Mouse (Mus musculus) embryo, embryonic 9.5 days (tissue): ENCODE measurements around the gene Nek3.

Experiments
- DNase-seq: peaks from one replicate; pipeline ENCODE4 v3.0.0-alpha.2; 2017; ENCODE audit errors: extremely low spot score

Nek3 gene

DNA sequence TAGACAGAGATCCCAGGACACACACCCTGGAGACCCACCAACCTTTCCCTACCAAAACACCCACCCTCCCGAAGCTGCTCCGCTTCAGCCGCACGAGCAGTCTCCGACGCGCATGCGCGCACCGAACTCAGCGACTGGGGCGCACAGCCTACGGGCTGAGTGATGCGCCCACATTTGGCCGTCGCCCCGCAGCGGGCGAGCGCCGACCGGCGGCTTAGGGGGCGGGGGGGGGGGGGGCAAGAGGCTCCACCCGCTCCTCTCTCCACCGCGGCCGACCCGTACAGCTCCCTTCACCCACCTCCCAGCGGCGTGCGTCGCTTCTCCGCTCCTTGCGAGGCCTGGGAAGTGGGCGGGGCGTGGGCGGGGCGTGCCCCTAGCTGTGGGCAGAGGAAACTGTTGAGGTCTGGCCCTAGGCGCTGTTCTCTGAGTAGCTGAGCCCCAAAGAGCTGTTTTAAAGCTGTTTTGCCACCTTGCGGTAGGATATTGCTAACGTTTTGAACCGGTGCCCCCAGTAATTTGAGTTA, at the start of gene Nek3:
Gene Nek3, minus strand, starts transcription at position 356 of the 524 bp plus-strand sequence.
- DNase-seq = peak; percentile 97

DNA sequence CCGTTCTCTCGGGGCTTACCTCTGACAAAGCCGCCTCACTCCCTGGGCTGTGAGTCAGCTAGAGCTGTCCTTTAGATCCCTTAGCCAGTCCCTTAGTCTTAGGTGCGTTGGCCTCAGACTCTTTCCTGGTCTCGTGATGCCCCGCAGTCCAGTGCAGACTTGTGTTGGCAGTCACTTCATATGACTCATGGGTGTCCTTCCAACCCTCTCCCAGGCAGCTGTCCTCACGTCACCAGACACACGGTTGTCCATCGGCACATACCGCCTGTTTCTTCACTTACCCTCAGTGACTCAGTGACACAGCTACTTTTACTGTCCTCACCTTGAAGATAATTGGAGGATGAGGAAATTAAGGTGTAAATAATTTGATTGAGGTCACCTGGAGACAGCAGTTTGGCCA, 48.6 kb upstream of the Nek3 start:
- no peak for DNase-seq

DNA sequence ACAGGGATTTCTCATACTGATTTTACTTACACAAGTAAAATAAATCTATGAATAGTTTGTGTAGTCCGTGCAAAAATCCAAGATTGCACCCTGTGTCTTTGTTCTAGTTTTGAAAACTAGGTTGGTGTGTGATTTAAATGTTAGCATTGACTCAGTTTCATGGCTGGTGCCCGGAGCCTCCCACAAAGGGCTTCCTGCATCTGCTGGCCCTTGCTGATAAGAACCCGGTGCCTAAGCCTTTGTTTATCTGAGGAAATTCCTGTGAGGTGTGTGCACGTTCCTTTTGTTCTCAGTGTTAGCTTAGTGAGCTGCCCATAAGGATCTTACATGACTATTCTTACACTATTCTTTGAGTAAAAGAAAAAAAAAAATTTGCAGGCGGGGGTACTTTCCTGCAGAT, 42.8 kb upstream of the Nek3 start:
- DNase-seq = no peak

DNA sequence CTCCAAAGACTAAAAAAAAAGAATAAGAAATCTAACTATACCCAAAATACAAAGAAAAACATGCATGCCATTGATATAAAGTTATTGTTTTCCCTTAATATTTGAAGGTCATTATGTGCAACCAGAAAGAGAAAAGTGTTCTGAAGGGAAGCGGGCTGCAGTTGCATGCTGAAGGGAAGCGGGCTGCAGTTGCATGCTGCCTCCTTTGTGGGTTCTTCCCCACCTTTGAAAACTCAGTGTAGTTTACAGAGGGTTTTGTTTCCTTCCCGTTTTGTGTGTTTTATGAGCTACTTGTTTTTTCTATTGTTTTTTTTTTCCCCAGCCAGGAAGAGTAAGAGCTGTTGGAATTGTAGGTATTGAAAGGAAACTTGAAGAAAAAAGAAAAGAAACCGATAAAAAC, 41.3 kb upstream of the Nek3 start:
- no peak for DNase-seq

DNA sequence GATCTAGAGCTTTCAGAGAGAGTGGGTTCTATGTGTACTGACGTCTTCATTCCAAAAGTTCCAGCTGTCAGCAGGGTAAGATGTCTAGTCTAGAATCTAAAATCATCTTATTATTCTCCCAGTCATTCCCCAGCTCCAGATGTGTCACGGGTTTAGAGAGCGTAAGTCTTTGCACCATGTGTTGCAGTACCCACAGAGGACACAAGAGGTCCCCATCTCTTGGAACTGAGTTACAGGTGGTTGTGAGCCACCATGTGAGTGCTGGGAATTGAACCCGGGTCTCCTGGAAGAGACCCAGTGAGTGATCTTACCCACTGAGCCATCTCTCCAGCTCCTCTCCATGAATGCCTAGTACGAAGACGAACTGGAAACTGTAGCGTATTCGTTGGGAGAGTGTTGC, 33.2 kb upstream of the Nek3 start:
- DNase-seq = no peak

DNA sequence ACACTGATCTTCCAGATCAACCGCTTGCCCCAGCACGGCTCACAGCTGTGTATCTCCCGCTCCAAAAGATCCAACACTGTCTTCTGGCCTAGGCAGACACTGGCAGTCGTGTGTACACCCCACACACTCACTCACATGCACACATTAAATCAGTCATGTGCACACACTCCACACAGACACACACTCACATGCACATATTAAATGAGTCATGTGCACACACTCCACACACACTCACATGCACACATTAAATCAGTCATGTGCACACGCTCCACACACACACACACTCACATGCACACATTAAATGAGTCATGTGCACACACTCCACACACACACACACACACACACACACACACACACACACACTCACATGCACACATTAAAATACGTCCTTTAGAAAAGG, 31.7 kb upstream of the Nek3 start:
- DNase-seq = no peak

DNA sequence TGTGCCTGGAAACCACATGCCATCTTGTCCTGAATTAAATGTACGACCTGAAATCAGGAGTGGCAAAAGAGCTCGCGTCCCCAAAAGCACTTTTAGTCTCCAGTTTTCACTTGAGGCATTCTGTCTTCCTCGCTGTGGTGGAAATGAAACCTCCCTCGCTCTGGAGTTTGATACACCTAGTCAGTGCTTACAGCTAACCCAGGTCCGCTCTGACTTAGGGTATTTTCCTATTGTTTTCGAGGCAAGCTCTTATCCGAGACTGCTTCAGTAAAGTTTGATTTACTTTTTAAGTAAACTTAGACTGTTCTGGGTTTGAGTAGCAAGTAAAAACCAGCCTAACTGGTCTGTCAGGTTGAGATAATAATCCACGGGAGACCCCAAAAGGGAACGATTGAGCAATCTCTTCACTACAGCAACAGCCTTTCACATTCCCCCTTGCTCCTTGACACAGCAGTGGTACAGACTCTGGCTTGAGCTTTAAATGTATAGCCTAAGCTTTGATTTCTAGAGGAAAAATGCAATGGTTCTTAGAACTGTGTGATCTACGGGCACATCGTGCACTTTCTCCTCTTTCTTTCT, 27.3 kb upstream of the Nek3 start:
- no peak for DNase-seq

DNA sequence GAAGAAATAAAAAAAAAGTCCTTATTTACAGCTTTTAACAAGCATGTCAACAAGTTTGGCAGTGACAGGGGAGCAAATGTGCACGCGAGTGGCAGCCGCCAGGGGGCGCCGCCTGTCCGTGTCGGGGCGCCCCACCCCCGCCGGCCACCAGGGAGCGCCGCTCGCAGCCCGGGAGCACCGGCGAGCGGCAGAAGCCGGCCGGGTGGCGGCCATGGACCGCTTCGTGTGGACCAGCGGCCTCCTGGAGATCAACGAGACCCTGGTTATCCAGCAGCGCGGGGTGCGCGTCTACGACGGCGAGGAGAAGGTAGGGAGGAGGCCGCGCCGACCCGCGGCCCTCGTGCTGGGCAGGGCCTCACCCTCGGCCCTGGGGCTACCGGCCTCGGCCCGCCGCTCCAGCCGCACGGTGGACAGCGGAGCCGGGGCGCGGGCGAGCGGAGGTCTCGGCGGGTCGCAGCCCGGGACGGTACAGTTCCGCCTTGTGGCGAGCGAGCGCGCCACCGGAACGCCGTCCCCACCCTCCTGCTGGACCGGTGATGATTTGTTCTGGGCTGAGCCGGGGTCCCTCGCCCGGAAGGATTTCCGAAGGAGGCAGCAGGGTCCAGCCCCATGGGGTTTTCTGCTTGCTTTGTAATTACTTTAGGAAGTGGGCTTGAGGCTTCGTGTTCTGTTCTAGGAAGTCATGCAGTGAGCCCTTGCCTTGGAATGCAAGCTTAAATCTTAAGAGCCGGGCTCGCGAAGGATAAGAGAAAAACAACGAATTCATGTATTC, 26.6 kb upstream of the Nek3 start, which contains the start of gene Vps36:
Gene Vps36, plus strand, starts transcription at position 150 of the 772 bp plus-strand sequence.
- DNase-seq = peak; percentile 90

DNA sequence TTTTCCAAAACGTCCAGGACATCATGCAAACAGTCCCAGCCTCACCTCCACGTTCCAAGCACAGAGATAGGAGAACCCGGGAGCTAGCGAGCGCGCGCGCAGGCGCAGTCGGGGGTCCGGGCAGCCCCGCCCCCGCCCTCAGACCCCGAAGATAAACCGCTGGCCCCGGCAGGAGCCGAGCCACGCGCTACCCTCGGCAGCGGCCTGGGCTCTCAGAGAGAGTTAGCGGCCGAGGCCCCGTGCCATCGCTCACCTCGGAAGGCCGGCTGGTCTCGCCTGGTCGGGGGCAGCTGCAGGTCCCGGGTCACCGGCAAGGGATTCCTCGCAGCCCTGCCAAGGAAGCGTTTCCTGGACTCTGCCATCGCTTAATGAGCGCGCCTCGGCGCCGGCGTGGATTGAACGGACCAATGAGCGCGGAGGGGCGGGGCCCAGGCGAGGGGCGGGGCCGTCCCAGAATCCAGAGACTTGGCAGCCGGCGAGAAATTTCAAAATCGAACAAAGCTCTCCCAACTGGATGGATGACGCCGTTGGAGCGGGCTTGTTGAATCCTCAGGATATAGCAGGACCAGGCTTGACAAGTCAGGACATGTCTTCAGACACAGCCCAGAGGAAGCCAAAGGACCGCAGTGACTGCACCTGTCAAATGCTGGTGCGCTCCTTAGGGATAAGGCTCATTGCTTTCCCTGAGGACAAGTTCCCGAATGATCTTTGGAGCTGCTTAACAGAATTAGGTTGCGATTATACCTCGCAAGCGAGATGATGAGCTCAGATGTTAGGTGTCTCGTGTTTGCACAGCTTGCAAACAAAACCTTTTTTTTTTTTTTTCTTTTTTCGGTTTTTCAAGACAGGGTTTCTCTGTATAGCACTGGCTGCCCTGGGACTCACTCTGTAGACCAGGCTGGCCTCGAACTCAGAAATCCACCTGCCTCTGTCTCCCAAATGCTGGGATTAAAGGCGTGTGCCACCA, 19.5 kb upstream of the Nek3 start, which contains the start of gene Ckap2:
Gene Ckap2, minus strand, starts transcription at position 389 of the 967 bp plus-strand sequence.
- peak; percentile 97 for DNase-seq

DNA sequence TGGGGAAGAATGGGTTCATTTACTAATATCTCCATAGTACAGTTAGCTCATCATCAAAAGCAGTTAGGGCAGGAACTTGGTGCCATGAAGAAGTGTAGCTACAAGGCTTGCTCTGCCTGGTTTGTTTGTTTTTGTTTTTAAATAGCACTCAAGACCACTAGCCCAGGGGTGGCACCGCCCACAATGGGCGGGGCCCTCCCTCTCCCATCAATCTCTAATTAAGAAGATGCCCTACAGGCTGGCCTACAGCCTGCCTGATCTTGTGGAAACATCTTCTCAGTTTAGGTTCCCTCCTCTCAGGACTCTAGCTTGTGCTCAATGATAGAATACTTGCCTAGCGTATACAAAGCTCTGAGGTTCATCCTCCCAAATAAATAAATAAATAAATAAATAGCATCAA, 18.6 kb upstream of the Nek3 start:
- peak; percentile 60 for DNase-seq

DNA sequence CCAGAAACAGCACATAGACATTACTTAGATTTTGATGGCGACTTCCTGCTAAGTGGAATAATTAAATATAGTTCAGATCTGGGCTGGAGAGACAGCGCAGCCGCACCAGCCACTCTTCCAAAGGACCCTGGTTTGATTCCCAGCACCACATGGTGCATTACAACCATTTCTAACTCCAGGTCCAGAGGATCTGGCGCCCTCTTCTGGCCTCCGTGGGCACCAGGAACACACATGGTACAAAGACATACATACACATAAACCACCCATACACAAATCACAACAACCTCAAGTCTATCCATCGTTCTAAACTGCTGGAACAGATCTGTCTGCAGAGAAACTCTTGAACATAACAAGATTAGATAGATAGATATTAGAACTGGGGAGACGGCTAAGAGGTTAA, 9.7 kb upstream of the Nek3 start:
- DNase-seq = no peak

DNA sequence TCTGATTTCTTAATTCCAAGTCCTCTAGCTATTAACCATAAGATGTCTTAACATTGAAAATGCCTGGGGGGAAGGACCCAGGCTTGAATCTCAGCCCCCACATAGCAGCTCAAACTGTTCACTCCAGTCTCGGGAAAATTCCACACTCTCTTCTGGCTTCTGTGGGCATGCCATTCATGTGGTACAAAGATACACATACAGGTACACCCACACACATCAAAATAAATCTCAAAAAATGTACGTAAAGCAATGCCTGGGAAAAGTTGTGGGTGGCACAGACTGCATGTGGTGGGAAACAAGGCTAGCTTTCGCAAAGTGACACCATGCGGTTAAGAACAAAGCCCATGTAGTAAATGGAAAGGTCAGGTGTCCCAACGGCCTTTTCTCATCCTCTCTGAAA, 2.9 kb upstream of the Nek3 start:
- no peak for DNase-seq

DNA sequence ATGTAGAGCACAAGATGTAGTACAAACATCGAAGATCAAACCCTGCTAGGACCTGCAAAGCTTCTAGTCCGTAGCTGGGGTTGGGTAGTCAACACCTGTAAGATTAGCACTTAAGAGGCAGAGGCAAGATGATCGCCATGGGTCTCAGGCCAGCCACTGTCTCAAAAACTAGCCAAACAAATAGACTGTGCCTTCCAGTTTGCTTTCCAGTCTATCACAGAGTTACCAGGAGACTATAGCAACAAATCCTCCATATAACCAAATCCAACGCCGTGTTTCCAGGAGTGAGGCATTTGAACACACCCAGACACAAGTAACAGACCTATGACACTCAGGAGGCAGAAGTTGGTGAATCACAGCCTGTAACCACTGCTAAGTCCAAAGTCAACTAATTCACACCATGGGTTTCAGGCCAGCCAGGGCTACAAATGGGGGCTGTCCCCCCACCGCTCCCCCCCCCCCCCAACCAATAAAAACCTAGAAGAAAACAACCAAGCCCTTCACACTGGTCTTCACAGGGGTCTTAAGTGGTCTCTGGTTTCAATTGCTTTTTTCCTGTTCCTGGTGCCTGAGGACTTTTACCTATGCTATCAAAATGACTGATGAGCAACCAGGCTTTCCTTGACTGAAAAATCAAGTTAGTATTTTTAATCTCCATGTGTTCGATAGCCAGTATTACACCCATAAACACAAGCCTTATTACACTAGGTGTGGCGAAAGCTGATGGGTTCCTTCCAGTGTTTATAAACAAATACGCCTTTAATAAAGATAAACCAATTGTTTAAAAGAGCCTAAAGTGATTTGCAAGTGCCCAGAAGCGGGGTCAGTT, 770 bp downstream of the Nek3 start:
- DNase-seq = no peak

DNA sequence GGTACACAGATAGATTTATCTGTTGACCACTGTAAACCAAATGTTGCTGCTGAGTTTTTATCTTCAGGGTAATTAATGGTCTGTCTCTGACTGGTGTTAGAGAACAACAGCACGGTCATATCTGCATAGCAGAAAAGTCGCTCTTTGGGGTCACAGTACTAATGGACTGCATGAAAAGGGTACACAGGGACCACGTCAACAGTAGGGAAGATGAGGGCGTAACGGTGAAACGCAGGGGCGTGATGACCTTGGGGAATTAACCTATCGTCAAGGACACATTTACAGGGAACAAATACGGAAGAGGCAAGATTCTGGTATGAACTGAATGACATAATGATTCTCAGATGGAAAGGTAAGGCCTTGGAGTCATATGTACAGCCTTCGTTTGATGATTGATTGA, 1.8 kb downstream of the Nek3 start:
- DNase-seq = no peak

DNA sequence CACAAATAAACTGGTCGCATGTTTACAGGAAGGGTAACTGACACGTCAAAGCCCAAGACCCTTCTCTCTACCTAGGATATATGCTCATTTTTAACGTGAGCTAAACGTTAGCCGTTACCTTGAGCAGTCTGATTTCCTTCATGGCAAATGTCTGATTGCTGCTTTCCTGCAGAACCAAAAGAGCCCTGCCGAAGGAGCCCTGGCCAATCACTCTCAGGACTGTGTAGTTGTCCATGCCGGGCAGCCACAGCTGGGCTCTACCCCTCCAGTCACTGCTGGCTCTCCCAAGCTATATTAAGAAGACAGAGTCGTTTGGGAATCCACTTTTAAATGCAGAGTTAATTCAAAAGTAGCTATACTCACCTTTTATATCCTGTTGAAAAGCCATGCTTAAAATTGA, 4.0 kb downstream of the Nek3 start:
- no peak for DNase-seq

DNA sequence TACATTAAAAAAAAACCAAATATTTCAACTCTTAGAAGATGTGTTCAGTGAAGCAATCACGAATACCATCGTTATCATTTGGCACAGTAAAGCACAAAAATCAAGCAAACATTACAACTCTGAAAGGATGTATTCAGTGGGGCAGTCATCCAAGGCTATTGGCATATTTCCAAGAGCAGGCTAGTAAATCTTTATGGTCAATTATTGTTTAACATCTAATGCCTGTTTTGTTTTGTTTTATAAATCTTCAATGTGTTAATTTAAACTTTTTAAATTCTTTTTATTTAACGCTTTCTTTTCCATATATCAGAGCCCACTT, 15.9 kb downstream of the Nek3 start:
- DNase-seq = no peak

DNA sequence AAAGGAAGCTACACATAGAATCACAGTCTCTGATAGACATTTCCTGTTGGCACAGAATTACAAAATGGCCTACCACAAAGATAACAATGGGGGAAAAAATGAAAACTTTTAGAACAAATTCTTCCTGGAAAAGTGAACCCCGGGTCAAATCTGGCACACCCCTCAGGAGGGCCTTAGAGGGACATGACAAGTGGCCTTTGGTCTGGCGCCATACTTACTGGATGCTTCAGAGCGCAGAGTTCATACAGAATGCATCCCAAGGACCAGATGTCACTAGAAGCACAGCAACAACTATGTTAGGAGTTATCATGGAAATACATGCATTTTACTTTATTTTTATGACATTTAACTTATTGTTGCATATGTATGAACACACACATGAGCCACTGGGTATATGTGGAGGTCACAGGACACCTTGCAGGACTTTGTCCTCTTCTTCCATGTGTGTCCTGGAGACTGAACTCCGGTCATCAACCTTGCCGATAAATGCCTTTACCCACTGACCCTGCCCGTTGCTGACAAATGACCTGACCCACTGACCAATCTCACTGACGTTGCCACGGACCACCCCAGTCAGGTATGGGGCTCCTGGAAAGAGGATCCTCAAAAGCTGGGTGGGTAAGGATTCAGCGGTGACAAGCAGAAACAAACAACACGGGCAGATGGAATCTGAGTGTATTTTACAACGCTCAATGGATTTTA, 16.4 kb downstream of the Nek3 start:
- DNase-seq = no peak

DNA sequence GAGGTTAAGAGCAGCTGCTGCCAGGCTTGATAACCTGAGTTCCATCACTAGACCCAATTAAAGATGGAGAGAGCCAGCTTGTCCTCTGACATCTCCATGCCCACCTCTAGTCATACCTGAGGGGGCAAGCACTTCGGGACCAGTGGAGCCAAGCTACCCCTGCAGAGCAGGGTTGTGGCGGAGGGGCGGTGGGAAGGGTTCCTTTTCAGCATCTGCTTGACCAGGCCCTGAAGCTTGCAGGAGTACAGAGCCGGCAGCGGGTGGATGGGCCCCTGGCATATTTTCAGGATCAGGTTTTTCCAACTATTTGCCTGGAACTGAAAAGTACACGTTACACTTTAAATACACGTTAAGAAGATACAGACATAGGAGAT, 17.9 kb downstream of the Nek3 start:
- no peak for DNase-seq

DNA sequence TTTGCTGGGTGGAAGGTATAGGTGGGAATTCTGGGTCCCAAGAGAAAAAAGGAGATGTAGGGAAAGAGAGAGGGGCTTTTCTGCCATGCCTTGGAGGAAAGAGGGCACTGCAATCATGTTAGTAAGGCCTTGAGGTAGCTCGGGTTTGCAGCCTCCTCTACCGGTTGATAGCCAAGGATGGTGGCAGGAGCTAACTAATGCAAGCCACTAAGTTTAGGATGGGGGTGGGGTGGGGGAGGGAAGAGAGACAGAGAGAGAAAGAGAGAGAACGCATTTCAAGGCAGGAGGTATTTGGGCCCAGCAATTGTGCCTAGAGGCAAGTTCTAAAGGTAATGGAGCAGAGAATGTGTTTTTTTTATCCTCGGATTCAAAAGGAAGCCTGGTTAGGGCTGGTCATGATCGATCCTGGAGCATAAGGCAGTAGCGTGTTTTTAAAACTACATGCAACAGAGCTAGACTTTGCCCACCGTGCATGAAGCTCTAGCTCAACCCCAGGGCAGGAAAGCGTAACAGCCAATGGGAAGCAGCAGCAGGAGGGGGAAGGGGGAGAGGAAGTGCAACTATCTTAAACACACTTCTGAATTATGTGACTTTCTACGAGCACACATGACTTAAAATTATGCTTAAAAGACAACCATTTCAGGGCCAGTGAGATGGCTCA, 18.4 kb downstream of the Nek3 start:
- DNase-seq = no peak

DNA sequence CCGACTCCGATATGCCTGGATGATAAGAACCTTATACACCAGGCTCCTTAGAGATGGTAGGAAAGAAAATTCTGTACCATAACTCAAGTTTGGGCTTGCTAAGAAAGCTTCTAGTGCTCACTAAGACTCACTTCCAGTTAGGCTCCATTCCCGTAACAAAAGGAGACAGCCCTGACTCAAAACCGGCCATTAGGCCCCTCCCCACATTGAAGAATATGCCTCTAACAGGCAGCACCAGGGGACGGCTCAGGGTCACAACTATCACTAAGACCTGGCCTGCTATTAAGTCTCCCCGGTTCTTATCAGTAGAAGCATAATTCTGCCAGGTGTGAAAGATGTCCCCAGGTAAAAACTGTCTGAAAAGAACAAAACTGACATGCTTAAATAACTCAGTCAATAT, 20.4 kb downstream of the Nek3 start:
- DNase-seq = no peak
